Mouse (Mus musculus) WW6 (cell line): ENCODE measurements around the gene Rasal3.

Experiments
- DNase-seq: peaks from one replicate; pipeline ENCODE4 v3.0.0-alpha.2; 2013; ENCODE audit warnings: low read depth, low spot score

Gene Rasal3

DNA sequence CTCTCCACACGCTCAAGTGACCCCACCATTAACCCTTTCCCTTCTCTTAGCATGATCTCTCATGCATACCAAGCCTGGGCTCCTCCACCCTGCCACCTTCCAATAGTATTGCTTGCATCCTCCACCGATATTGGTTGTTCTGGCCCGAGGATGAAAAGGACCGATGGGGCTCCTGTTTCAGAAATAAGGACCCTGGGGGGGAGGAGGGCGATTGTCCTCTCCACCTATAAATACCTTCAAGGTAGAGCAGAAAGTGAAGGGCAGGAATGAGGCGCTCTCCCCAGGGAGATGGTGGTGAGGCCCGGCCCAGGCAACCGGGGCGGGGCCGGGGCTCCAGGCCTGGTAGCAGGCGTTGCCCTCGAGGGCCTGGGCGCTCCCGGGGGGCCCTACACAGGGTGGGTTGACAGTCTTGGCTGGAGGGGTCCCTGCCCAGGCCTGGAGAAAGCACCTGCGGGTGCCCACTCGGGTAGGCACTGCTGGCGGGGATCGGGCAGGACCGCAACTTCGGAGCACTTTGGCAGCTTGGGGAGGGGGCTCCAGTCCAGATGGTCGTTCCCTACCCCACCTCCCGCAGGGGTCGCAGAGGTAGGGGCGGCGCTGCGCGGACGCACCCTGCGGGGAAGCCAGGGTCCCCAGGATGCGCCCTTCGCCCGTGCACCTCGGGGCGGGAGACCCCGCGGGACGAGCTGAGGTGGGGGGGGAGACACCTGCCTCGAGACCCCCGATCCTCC, 14.8 kb downstream of the Rasal3 start:
- no peak for DNase-seq

DNA sequence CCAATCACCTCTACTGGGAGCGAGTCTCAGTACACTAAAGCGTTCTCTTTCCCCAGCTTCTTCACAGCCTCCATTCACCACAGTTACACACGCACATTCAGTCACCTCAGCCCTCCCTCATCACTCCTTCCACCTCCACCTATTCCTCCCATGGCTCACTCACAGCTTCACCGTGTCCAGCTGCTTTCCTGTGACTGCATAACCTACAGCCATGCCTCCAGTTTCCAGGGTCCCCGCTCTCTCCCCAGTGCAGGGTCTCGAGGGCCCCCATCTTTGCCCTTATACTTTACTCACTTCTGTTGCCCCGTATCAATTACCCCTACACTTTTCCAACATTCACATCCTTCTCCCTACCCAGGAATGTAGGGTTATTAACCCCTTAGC, 15.4 kb downstream of the Rasal3 start:
- DNase-seq: no peak

DNA sequence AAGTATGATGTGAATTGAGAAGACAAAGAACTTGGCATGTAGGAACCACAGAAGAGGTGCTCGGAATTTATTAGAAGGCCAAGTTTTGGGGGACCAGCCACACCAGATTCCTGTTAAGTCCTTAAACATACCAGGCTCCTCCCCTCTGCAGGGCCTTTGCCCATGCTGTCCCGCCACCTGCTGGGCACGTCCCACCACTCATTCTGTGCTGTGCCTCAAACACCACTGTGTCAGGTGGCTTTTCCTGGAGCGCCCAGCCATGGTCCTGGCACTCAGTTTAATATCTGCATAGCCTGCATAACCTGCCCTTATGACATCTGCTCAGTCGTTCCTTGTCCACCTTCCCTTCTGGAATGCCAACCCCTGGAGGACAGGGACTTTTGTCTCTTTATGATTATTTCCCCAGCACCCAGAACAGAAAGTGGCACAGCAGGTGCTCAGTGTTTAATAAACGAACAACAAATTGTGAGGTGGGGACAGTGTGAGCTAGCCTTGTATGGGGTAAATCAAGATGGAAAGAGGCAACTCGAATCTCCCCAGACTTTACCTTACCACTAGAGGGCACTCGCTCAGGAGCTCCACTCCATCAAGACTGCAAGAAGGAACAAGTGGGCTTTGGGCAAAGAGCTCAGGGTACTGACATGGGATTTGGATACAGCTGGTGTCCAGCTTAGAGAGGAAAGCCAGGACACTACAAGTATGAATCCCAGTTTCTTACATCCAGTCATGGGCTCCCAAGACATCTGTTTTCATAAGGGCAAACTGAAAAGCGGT, 16.5 kb downstream of the Rasal3 start:
- no peak for DNase-seq

DNA sequence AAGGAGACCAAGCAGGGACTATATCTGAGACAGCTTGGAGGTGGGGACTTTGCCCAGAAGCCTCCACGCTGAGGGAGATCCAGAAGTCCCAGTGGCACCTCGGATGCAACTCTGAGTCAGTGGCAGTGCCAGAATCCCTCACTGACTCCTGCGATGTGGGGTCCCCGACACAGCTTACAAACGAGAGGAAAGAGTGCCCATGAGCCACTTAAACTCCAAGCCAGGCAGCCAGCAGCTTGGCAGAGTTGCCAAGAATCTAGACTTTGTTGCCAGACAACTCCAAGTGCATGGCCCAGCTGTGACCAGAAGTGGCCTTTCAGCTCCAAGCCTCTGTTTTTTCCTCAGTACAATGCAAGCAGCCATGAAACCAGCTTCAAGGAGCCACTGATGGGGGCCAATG, 19.7 kb downstream of the Rasal3 start:
- DNase-seq: no peak

DNA sequence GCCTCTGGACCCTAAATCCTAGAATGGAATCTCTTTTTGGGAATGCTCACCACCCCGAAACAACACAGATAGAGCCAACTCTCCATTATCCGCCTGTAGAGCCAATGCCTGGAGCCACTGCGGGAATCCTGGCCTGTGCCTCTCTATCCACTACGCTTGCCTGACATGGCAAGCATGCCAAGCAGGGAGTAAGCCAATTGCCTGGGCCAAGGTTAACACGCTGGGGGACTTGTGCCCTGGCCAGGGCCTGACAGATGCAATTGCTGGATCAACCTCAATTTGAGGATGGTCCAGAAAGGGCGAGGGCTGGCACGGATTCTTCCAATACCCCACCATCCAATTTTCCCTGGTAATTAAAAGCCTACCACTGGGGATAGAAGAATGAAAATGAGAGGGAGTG, 20.8 kb downstream of the Rasal3 start:
- DNase-seq: no peak

DNA sequence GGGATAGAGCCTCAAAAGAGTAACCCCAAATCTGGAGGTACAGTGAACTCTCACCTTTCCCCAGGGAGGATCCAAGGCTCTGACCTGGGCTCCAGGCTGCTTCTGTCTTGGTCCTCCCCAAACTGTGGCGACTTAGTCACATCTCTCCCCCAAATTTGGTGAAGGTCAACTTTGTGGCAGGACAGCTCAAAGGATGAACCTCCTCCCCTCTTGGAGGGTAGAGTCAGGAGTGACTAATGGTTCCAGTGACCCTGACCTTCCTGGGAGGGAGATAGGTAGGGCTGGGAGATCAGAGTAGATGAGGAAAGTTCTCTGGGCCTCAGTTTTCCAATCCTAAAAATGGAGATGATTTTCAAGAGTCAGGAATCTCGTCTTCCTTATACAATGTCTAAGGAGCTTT, 24.6 kb downstream of the Rasal3 start:
- DNase-seq: no peak

DNA sequence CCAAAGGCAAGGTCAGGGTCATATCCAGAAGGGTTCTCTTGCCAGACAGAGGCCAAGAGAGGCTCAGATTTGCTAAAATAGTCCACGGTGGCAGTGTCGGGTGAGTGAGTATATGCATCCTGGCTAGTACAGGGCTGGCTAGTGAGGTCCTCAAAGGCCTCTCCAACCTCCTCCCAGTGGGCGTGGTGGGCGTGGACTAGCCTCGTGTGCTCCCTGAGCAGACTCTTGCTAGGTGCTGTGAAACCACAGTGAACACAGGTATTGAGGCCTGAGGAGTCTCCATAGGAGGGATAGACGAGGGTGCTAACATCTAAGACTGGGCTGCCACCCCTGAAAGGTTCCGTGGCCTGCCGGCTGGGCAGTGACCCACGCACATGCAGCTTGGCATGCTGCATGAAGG, 26.2 kb downstream of the Rasal3 start:
- DNase-seq: no peak

DNA sequence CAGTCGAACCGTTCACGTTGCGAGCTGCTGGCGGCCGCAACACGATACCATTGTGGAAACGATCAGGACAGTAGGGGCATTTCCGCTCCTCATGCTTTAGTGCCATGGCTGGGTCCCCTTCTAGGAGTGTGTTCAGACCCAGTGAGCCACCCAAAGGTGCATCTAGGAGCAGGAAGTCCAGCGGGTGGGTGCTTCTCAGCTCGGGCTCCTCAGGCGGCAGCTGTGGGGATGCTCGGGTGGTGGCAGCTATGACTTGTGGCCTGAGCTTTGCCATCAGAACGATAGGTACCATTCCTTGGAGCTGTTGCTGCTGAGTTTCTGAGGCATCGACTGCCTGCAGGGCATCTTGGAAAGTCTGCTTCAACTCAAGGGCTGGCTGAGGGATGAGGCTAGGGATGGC, 26.9 kb downstream of the Rasal3 start:
- no peak for DNase-seq

DNA sequence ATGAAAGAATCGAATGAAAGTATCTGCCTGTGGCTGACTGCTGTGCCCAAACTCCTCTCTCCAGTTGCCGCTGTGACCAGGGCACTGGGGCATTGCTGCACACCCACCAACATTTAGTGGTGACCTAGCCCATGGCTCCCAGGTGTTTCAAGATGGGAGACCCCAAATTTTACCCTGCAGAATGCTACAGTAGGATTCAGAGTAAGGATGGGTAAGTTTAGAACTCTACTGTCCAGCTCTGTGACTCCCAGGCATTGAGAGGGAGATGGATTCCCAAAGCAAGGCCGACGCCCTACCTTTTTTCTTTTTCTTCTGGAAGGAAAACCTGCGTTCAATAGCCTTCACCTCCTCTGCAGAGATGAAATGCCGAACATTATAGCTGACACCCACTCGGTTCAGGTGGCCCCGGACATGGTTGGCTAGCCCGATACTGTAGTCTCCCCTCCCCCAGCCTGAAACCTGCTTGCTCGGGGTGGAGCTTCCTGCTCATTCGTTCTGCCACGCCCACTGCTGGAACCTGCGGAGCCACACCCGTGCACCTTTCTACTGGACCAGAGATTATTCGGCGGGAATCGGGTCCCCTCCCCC, 34.3 kb downstream of the Rasal3 start:
- DNase-seq: no peak

DNA sequence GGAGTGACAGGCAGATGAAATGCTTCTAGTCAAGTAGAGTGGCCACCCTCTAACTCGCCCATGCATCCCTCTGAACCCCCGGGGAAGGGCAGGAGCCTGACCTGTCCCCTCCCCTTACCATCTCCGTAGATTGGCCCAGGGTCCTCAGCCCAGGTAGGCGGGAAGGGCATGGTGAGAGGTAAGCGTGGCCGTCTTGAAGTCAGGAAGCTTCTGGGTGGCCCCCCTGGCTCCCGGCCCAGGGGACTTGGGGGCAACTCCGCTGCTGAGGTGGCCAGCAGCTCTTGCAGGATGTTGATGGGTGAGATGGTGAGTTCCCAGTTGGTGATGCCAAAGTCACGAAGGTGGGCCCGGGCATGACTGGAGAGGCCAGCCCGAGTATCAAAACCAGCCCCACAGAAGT, 35.7 kb downstream of the Rasal3 start:
- DNase-seq: no peak

DNA sequence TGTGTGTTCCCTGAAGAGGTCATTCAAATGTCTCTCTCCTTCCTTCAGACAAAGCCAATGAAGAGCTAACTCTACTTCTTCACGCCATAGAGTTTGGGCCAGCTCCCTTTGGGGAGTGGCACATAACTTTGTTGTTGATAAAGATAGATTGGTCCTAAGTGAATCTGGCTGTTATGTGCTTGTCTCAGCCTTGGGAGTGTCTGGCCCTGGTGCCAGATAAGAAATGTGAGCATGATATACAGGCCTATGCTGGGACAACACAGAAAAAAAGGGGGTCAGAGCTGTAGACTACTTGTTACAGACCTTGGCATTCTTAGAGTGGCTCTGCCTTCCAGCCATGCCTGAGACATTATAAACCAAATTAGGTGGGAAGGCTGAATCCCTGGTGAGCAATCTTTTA, 38.1 kb downstream of the Rasal3 start:
- DNase-seq: no peak

DNA sequence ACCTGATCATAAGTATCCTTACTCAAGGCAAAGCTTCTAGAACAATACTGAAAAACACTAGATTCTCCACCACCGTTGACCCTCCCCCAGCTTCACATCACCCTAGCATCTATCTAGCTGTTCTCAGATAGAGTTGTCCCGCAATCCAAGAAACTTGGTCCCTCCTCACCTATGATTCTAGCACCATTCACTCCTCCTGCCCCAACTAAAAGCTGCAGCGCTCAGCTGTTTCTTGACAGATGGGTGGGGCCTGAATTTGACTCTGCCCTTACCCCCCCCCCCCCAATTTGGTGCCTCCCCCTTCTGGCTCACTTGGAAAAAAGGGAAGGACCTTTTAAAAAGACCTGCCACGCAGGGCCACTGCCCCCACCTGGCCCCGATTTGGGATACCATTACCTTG, 38.5 kb downstream of the Rasal3 start:
- no peak for DNase-seq

DNA sequence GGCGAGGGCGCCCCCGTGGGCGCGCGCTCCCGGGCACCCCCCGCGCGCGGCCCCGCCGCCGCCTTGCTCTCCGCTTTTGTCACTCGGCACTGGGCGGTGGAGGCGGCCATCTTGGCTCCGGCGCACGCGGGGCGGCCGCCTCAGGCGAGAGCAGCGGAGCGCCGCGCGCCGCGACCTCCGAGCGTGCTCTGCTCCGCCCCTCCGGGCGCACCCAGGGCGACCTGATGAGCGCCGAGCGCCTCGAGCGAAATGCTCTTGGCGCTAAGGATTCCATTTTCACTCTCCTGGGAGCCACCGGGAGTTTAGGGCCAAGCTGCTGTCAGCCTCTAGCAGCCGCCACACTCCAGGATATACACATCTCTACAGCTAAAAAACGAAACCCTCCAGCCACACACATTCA, 39.1 kb downstream of the Rasal3 start:
- peak; percentile 83 for DNase-seq

DNA sequence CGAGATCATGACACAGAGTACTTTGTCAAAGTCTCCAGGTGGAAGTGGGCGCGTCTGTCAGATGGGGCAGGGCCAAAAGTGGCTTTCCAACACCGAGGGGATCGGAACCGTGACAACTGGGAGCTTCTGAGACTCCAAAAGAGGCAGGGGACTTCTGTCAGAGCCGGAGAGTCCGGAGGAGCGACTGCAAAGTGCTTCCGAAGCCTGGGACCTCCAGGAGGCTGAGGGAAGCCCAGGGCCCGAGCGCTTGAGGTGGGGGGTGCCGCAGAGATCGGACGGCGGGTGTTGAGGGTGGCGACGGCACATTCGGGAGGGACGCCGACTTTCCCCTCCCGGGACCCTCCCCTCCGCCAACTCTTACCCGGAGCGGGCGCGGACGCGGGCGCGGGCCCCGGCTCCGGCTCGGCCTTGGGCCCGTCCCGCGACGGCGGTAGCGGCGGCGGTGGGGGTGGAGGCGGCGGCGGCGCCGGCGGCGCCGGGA, 39.5 kb downstream of the Rasal3 start:
- DNase-seq: no peak

DNA sequence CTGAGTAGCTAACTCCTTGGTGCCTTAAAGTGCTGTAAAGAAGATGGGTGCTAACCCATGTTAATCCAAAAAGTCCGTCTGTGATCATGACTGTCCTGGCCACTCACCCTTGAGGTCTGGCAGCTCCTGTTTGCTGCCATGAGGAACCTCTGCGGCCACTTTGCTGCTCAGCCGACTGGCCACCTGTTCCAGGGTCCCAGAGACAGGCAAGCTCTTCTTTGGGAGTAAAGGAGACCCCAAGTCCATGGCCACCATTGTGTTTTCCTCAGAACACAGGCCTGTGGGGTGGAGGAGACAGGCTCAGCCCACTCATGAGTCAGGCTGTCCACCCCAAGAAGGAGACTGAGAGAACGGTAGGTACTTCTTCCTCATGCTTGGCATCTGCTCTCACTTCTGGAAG, 40.7 kb downstream of the Rasal3 start:
- DNase-seq: no peak

DNA sequence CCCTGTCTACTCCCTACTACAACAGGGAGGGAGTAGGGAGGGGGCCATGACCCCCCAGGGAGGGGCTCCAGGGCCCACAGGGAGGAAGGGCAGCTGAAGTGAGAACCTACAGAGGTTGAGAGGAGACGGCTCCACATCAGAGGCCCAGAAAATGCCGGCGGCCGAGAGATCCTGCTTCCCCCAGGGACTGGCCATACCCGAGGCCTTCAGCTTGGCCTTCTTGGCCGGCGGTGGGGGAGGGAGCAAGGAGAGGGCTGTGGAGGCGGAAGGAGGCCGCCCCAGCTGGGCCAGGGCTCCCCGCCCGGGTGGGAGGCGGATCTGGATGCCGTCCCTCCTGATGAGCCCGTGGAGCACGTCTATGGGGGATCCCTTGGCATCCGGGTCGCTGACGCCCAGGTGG, 43.5 kb downstream of the Rasal3 start:
- DNase-seq: no peak

DNA sequence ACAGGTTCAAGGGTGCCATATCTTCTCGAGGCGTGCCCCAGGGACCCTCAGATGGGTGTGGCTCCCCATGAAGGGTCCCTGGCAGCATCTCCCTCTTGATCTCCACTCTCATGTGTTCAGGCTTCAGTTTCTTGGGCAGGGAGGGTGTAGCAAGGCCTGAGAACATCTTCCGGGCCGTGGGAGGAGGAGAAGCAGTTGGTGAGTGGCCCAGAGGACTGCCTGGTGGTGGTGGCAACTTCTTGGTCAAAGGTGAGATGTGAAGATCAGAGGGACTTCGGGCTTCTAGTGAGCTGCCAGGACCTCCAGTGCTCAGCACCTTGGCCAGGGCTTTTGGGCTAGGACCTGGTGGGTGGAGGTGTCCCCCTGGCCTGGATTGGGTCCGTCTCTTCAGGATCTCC, 44.4 kb downstream of the Rasal3 start:
- no peak for DNase-seq

DNA sequence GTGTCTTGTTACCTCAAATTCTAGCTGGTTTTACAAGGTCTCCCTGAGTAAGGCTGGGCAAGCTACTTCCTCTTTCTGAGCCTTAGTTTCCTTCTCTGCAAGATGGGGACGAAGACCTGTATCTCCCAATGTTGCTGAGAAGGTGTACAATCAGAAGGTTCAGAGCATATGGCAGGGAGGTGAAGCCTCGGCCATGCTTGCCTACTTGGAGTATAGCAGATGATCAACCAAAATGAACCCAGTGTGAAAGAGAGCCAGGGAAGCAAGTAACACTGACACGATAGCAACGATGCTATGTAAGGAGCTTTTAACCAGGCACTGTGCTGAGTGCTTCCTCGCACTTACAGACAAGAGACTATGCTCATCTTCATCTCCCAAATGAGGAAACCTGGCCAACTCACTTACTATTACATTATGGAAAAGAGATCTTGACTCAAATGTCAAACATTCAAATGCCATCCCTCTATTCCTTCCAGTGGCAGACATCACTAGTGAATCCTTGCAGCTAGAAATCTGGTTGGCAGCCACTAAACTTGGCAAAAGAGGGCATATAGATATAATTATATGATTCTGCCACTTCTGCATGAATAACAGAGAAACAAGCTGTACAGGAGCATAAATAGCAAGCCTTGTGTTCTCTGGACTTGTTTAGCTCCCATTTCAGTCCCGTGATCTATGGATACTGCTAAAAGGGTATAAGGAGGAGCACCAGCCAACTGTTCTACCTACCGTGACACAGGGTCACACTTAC, 45.0 kb downstream of the Rasal3 start:
- DNase-seq: no peak

DNA sequence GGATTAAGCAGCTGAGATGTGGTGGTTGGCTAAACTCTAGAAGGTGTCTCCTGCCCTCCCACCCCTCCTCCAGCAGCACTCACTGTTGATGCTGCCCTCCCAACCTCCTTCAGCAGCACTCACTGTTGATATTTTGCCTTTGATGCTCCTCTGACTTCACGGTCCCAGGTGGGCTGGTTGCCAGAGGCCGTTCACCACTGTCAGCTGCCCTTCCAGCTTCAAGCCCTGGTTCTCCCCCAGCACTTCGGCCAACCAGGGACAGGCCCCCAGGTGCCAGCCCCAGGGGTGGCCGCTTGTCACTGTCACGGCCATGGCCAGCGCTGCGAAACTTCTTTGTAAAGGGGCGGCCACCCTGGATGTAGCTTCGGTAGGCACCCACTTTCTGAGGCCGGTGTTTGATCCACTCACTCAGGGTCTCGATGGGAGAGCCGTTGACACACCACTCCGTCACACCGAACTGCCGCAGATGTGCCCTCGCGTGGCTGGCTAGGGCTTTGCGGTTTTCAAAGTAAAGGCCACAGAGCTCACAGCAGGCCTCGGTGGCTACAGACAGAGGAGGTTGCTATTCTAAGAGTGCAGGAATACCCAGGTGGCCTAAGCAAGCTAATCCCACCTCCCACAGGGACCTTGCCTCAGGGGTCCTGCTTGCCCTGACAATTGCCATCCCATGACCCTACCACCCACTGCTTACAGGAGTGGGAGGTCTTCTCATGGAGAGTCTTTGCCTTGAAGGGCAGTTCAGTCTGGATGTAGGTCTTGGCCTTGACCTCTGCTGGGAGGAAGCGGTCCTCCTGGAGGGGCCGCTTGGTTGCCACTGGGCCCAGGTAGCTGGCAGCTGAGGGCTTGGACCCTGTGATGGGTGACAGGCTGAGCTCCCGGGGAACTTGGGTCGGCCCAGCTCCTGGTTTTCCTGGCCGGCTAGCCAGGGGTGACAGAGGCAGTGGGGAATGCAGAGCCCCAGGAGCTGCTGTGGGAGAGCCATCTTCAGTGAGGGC, 46.3 kb downstream of the Rasal3 start:
- DNase-seq: no peak

DNA sequence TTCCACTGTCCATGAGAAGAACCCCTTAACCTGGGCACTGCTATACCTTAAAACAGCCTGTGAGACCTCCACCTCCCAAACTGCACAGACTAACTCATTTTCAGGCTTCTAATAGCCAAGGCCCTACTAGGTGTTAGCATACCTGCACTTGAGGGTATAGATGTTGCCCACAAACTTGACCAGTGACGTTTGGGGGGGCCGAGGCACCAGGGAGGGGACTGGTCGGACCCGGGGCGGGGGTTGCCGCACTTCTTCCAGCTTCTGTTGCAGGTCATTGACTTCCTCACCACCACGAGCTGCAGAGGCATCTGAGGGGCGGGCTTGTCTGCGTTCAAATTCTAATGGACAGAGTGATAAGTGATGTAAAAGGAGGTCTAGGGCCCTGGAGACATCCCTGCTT, 47.1 kb downstream of the Rasal3 start:
- DNase-seq: no peak

DNA sequence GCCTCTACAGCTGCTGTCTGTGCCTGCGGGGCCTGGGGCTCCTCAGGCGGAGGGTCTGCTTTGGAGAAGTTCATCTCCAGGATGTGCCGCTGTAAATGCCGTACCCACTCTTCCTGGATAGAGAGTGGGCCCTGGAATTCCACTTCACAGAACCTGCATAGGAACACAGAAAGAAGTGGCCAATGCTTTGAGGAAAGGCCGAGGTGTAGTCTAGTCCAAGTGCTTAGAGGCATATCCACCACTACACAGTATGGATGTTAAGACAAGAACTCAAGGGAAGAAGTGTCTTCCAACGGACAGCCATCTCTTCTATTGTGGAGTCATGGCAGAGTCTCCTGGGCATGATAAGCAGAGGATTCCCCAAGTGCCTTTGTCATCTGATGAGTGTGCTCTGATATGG, 48.4 kb downstream of the Rasal3 start:
- DNase-seq: no peak
